Mouse (Mus musculus) activated CD4-positive, CD25-positive, alpha-beta regulatory T cell (primary cell): Measurements from ENCODE around the gene Gng10. TPM values are rescaled to one million over a fixed set of nuclear protein-coding genes. Genes with fewer than 3 reads are reported as not detected.

Experiments
- polyA plus RNA-seq, 2 experiments: library from polyadenylated mRNA; unstranded; fragments of 100-300 nt; shearing (Covaris generic); gene quantifications; one replicate each; pipeline ENCODE4 v1.2.1; 2017

The Gng10 gene
- polyA plus RNA-seq, result 100 to 1,000 TPM; 152 TPM

DNA sequence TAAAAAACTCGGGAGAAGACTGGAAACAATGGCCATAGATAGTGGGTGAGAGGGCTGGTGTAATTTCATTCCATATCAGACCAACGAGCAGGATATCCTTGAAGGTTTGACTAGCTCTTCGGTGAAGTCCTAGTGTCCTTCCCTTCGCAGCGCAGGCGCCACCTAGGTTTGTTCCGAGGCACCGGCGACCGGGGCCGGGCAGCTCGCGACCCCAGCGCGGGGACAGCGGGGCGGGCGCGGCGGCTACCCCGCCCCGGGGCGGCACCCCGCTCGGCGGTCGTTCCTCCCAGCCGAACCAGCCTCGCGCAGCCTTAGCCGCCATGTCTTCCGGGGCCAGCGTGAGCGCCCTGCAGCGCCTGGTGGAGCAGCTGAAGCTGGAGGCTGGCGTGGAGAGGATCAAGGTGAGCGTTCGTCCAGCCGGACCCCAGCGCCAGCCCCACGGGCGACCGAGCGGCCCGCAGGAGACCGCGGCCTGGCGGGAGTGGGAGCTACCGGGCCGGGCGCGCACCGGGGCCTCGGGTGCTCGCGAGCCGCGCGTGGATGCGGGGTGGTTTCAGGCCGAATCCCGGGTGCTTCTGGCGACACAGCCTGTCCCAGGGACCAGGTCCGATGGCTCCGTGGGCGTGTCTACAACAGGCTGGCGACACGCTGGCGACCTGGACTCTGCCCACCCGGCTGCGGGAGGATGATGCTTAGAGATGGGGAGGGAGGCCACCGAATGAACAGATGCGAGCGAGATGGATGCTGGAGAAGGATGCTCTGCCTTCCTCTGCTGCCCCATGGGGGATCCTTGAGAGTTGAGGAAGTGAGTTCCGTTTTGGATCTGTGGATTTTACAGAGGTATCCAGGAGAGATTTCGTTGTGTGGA, at the start of gene Gng10:
Gene Gng10, plus strand, starts transcription at position 171 of the 868 bp plus-strand sequence.

DNA sequence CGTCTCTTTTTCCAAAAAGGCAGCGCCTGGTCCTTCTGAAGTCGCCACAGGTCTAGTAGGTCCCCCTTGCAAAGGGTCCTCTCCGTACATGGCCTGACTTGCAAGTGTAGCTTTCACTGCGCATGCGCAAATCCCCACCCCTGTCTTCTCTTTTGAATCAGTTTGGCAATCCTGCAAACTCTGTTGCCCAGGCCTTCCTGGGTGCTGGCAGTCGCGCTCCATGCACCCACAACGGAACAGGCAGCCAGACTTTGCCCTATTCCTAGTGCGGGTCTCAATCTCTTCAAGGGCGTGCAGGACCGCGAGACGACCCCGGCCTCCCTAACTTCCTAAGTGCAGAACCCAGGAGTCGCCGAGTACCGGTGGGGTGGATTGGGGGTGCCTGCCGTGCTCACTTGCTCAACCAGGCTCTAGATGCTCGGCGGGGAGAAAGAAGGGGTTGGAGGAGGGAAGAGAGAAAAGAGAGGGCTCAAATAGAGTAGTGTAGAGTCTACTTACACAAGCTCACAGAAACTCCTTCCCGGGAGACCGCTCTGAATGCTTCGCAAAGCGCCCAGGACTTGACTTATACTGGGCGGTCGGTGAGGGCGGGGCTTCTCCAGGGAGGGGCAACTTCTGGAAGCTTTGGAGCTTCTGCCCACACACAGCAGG, 48.2 kb upstream of the Gng10 start, which contains the start of gene Ptgr1:
Gene Ptgr1, minus strand, starts transcription at position 580 of the 651 bp plus-strand sequence.

DNA sequence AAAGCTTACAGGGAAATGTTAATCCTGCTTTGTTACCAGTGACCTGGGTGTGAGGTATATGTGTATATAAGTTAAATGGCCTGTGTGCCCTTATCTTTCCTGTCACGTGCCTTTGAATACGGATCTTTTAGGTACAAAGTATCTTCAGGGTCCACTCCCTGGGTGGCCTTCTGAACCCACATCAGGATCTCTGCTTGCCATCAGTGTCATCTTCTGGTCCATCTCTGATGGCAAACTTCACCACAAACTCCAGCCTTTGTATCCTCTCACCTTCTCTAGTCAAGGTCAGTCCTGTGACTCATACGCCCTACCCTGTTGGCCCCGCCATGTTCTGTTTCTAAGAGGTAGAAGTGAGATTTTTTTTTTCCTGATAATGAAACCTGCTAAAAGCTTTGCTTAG, 40.1 kb upstream of the Gng10 start, which contains the start of gene Dnajc25:
Gene Dnajc25, plus strand, starts transcription at position 301 of the 400 bp plus-strand sequence.

DNA sequence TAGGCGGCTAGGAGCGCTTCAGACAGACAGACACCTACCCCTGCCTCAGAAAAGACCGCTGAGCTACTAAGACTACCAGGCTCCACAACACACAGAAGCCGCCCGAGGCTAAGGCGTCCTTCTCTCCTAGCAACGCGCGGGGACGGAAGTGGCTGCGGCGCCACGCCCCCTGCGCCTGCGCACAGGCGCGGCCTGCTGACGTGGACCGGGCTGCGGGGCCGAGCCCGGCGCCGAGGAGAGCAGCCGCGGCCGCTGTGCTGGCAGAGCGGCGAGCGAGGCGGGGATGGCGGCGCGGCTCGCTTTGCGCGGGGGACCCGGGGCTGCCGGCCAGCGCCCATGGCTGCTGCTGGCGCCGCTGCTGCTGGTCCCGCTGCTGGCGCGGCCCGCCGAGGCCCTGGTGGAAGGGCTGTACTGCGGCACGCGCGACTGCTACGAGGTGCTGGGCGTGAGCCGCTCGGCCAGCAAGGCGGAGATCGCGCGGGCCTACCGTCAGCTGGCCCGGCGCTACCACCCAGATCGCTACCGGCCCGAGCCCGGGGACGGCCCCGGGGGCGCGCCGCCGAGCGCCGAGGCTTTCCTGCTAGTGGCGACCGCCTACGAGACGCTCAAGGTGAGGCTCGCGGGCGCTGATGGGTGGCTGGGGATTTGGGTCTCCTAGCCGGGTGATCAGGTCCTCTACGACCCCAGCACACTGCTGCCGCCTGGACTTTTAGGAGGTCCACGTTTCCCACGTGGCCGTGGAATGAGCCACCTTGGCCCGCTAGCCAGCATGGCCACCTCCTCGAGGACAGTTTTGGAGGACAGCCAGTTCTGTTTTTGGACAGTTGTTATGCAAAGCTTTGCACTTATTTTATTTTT, 31.7 kb upstream of the Gng10 start, which contains the start of gene Gm20503:
Gene Gm20503, plus strand, starts transcription at position 263 of the 858 bp plus-strand sequence.

Other genes starting within 250 kb of the Gng10 start
- under 1 TPM in 1 of 2 experiments, not detected in 1; 0.23 TPM for gene Olfr267, start 247.4 kb upstream of the Gng10 start, polyA plus RNA-seq
- 10 to 100 TPM; 38.9 to 41.5 TPM for gene Ecpas, start 122.3 kb upstream of the Gng10 start, polyA plus RNA-seq
- gene Zkscan16, start 91.5 kb upstream of the Gng10 start, polyA plus RNA-seq, result not detected
- gene Ptgr1, start 48.0 kb upstream of the Gng10 start, polyA plus RNA-seq, result under 1 TPM; 0.42 to 0.95 TPM
- gene Dnajc25, start 40.0 kb upstream of the Gng10 start, polyA plus RNA-seq, result 1 to 10 TPM; 5.4 to 6.9 TPM
- gene Gm20503, start 31.9 kb upstream of the Gng10 start, polyA plus RNA-seq, result 1 to 10 TPM; 7.2 to 8.0 TPM
- gene AI481877, start 103.9 kb downstream of the Gng10 start, polyA plus RNA-seq, result under 1 TPM in 1 of 2 experiments, not detected in 1; 0.05 TPM
- gene Ugcg, start 154.2 kb downstream of the Gng10 start, polyA plus RNA-seq, result 10 to 100 TPM; 90.7 to 99.2 TPM